Mouse (Mus musculus) lung, embryonic 14.5 days (tissue): ENCODE measurements at regions not wholly inside any gene's neighbourhood (a gene's known extent, or its start where the extent isn't known, plus 50 kb on each side); places are given as distances from the start of the nearest gene placed in this dataset.

Experiments
- ATAC-seq: fragments of 200-750 bp; cut with Nextera tagmentation; 2 replicates; pipeline ENCODE4 v1.8.0; 2017; ENCODE audit warnings: mild to moderate bottlenecking, moderate TSS enrichment, moderate library complexity; ENCODE audit not compliant: insufficient read depth
- DNase-seq: peaks from one replicate; pipeline ENCODE4 v3.0.0-alpha.2; 2015
- H3K27ac ChIP-seq: fragments of 300-500 bp; sonication (generic); 2 replicates; pipeline ENCODE4 v1.5.1; 2014; ENCODE audit warnings: low read depth, mild to moderate bottlenecking, moderate library complexity
- H3K27me3 ChIP-seq: fragments of 300-500 bp; sonication (generic); 2 replicates; pipeline ENCODE4 v1.6.1; 2014; ENCODE audit warnings: low read length, control low read depth; ENCODE audit not compliant: insufficient read depth
- H3K36me3 ChIP-seq: fragments of 300-500 bp; sonication (generic); 2 replicates; pipeline ENCODE4 v1.6.1; 2014; ENCODE audit warnings: control low read depth; ENCODE audit not compliant: insufficient read depth
- H3K4me1 ChIP-seq: fragments of 300-500 bp; sonication (generic); 2 replicates; pipeline ENCODE4 v1.6.1; 2014; ENCODE audit warnings: antibody characterized with exemption, control low read depth; ENCODE audit not compliant: insufficient read depth
- H3K4me2 ChIP-seq: fragments of 300-500 bp; sonication (generic); 2 replicates; pipeline ENCODE4 v1.6.1; 2014; ENCODE audit warnings: mild to moderate bottlenecking
- H3K4me3 ChIP-seq: fragments of 300-500 bp; sonication (generic); 2 replicates; pipeline ENCODE4 v1.5.1; 2014; ENCODE audit warnings: low read depth, low read length
- H3K9ac ChIP-seq: fragments of 300-500 bp; sonication (generic); 2 replicates; pipeline ENCODE4 v1.6.1; 2014
- H3K9me3 ChIP-seq: fragments of 300-500 bp; sonication (generic); 2 replicates; pipeline ENCODE4 v1.6.1; 2016; ENCODE audit warnings: low read depth, low read length, control low read depth
- CTCF ChIP-seq: IDR thresholded peaks from 2 replicates; pipeline ENCODE4 v1.5.1; 2016; ENCODE audit warnings: antibody characterized with exemption, low read depth
- WGBS: fragments of 180-500 bp; shearing (Covaris S2); extraction: QIAGEN DNeasy Blood & Tissue Kit; methylation state at CpG from one replicate; pipeline ENCODE4 v1.1.7; 2014; 5-methylcytosine and 5-hydroxymethylcytosine counted together

- H3K4me2 ChIP-seq, result no peak overlapping the region
- ATAC-seq (no peak), DNase-seq (peak; percentile 47)
- 86% methylated on average over 2 of the region's 2 CpGs for WGBS
- H3K27me3 ChIP-seq, result no peaks in the 10 kb centered on the region
- no peak overlapping the region for H3K27ac ChIP-seq
- H3K36me3 ChIP-seq, result no peaks in the 10 kb centered on the region
- no peak overlapping the region for H3K9ac ChIP-seq
- H3K4me3 ChIP-seq, result no peak overlapping the region
- H3K9me3 ChIP-seq, result no peaks in the 10 kb centered on the region
- no peaks in the 10 kb centered on the region for H3K4me1 ChIP-seq
- peak; percentile 45; the same call in 1 of the 2 replicates for TF ChIP-seq CTCF
These were observed 196.4 kb downstream of the Mettl4 start for GRCm38 (mm10) chr17:94553400-94553799.

DNA sequence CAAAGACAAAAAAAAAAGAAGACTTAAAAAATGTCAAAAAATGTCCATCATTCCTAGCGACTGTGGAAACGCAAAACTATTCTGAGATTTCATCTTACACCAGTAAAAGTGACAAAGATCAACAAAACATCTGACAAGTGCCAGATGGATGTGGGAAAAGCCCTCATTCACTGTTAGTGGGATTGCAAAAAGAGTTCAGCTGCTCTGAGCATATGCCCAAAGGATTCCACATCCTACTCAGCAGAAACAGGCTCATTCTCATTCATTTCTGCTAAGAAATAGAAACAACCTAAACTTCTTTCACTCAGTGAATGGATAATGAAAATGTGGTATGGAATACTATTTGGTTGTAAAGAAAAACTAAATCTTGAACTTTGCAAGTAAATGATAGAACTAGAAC is 221.1 kb downstream of the Mettl4 start:
- no peak for ATAC-seq
- no peak overlapping the region for H3K27ac ChIP-seq
- no peak for DNase-seq
- no peaks in the 10 kb centered on the region for H3K9me3 ChIP-seq
- no peak overlapping the region for H3K4me2 ChIP-seq
- no peaks in the 10 kb centered on the region for H3K27me3 ChIP-seq
- H3K4me1 ChIP-seq, result no peaks in the 10 kb centered on the region
- H3K4me3 ChIP-seq, result no peak overlapping the region
- no peaks in the 10 kb centered on the region for H3K36me3 ChIP-seq
- TF ChIP-seq CTCF, result no peak
- 62% methylated on average over 2 of the region's 2 CpGs for WGBS
- no peak overlapping the region for H3K9ac ChIP-seq
